Mouse (Mus musculus) adipocyte (in vitro differentiated cells): ENCODE measurements around the gene Upk3a.
A peak's percentile ranks its signal among the peaks of the same experiment; 100 is the strongest.

Source experiments
- DNase-seq: peaks from one replicate; pipeline ENCODE4 v3.0.0-alpha.2; 2016; ENCODE audit warnings: low spot score

Gene Upk3a

DNA sequence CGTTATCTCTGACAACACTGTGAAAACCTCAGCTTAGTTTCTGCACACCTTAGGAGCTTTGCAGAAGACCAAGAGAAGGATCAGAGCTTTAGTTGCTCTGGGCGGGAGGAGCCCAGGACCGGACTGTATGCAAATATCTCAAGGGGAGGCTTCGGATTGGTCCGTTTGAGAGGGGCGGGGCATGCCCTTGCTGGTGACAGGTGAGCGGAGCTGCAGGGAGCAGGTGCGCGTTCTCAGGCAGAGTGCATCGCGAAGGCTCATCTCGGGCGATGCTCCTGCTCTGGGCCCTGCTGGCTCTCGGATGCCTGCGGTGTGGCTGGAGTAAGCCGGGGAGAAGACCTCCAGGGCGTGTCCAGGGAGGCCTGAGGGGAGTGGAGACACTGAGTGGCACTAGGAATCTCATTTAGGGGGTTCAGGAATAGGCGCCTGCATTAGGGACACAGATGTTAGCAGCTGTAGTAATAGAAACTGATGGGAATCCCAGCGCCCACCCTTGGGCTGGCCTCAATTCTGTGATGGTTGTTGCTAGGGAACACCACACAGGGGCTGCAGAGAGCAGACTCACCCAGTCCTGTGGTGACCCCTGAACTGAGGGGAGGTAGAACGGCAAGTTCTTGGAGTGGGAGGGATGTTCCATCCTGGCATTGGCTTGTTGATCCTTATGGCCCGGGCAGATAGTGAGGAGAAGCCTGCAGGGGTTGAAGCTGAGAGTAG is at the start of gene Upk3a:
Gene Upk3a, plus strand, starts transcription at position 191 of the 714 bp plus-strand sequence.
- DNase-seq, result no peak

- no peak for DNase-seq
Observed at GRCm38 (mm10) chr15:84968534-84968933, 48.4 kb upstream of the Upk3a start.

- DNase-seq, result no peak
Observed at GRCm38 (mm10) chr15:84972860-84973543, 43.9 kb upstream of the Upk3a start.

GRCm38 (mm10) chr15:84973544-84973871 is 43.4 kb upstream of the Upk3a start:
- DNase-seq, result no peak

GRCm38 (mm10) chr15:84975729-84976128 is 41.2 kb upstream of the Upk3a start:
- peak; percentile 18 for DNase-seq

DNA sequence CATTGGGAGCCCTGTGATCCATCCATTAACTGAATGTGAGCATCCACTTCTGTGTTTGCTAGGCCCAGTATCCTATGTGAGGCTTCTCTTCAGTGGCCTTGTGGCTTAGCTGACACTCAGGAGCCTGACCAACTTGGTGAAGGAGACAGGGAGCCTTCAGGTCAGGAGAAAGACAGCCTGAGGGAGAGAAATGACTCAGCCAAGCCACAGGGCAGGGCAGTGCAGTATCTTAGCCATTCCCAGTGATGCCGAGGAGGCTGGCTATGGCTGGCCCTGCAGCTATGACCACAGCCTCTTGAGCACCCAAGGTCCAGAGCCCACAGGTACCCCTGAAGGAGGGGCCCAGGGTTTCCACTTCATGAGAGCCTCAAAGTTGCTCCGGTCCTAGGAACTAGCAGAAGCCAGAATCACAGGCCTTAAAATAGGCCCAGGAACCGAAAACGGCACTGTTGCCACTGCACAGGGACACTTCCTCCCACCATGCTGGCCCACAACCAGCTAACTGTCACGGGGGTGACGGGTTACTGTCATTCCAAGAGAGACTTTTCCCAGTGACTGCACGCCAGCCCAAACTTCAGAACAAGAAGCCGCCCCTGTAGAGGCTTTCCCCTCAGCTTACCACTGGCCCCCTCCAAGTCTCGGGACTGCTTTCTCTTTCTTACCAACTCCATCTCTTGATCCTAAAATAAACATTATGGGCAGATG is 35.2 kb upstream of the Upk3a start:
- no peak for DNase-seq

DNA sequence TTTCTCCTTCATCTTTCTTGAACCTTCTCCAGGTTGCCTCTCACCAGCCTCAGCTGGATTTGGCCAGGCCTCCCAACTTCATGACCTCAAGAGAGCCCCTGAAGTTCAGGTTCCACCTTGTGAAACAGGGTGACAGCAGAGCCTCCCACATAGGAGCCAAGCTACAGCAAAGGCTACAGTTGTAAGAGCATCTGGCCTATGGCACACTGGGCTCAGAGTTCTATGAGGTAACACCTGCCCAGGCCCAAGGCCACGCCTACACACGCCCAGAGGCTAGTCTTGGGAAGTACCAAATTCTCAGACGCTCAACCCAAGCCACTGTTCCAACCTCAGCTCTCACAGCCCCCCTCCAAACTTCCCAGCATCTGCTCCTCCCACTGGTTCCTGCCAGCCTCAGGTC is 34.1 kb upstream of the Upk3a start:
- peak; percentile 34 for DNase-seq

- no peak for DNase-seq
Observed at GRCm38 (mm10) chr15:84983721-84984120, 33.2 kb upstream of the Upk3a start.

DNA sequence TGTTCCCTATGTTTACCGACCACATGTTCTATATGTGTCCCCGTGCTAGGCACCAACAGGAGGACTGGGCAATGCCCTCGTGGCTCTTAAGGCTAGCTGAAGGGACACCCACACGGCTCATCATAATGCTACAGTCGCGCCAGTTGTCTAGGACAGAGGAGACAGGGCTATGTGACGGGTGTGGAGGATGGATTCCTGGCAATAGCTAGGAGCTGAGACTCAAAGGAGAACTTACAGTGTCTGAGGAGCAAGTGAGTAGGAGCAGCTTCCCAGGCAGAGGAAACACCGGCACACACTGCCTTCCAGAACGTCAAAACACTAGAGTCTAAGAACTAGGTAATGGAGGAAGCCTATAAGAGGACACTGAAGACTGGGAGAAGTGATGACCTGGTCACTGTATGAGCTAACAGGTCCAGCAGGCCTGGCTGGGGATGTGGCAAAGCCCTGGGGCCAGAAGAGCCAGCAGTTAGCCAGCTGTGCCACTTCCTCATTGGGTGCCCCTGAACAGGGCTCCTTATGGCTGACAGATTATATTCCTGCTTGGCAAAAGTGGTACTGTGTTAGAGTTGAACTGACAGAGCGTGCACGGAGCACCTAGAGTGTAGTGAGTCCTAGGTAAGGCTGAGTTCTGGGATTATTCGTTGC is 31.3 kb upstream of the Upk3a start:
- DNase-seq, result no peak

DNA sequence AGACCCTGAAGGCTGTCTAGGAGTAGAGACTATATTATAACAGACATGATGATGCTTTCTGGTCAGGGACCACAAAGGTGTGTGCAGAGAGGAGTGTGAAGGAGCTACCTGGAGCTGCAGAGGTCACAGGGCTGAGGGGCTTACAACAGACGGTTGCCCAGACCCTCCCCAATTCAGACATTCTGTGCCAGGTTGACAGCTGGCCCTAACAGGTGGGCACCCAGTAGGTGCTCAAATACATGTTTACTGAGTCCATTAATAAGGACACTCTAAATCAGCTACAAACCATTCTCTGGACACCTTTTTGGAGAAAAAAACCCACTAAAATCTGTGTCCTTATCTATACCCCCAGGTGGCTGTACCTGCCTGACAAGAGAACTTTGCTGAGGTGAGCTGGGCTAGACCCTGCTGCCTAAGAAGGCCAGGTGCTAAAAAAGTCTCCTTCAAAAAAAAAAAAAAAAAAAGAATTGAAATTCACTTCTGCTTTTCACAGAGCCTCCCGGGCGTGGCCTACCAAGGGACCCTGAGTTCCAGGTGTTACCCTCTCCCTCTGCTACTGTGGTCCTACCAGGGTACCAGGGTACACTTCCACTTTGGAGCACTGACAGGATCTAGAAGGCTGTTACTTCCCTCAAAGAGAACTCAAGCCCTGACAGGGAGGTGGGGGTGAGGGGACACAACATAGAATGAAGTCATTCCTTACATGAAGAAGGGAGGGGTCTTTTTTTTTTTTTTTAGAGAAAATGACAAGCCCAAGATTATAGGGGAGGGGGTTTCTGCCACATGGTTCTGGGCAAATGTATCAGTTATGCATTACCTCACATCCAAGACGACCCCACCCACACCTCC is 30.5 kb upstream of the Upk3a start:
- no peak for DNase-seq

GRCm38 (mm10) chr15:84987020-84987815 is 29.7 kb upstream of the Upk3a start:
- DNase-seq, result peak; percentile 28

DNA sequence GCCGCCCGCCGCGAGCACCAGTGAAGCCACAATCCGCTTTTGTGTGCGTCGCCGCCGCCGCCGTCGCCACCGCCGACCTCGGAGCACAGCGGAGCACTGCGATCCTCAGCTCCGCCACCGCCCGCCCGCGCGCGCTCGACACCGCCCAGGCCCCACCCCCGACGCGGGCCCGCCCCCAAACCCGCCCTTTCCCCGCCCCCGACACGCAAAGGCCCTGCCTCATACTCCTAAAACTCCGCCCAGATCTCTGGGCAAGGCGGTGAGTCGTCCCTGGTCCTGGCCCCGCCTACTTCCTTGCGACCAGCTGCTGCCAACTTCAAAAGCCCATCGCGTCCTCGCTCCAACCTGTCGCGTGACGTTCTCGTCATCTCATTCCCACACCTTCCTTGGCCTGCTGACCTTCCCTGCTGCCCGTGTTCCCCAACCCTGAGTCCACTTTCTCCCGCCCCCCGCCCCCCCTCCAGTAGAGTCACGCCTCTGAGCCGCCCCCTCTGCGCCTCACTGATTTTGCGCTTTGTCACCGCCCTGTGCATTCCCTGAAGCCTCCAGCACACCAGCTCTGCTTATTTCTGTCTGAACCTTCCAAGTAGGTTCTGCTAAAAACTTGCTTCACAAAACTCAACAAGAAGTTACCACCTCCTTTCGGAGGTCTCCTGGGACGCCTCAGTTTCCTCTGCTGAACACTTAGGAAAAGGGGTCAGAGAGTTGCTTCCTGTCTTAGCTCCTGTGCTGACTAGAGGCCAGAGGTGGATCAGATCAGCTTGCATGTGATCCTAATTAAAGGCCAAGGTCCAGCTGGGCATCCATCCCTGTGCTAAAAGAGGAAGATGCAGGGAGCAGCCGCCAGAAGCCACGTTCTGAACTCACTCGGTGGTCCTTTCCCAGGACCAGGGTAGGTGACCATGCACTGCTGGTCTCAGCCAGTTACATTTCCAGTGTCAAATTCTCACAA is 28.8 kb upstream of the Upk3a start, which contains the start of gene 5031439G07Rik:
Gene 5031439G07Rik, minus strand, starts transcription at position 678 of the 952 bp plus-strand sequence.
- DNase-seq, result peak; percentile 94

- no peak for DNase-seq
Observed at GRCm38 (mm10) chr15:84989098-84989497, 27.8 kb upstream of the Upk3a start.

DNA sequence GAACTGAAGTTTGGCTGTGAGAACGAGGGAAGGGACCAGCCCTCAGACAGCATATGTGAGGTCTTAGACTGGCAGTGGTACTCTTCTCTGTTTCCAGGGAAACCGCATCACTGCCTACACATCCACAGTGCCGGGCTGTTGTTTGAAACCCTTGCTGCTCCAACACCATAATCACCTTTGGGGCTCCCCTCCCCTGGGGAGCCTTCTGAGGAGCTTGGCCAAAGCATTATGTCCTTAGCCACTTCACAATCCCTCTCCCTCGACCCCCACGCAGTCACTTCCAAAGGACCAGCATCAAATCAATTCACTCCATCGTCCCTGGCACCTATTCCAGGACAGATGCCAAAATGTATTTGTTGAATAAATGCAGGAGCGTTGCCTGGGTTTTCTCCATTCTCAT is 27.2 kb upstream of the Upk3a start:
- no peak for DNase-seq

DNA sequence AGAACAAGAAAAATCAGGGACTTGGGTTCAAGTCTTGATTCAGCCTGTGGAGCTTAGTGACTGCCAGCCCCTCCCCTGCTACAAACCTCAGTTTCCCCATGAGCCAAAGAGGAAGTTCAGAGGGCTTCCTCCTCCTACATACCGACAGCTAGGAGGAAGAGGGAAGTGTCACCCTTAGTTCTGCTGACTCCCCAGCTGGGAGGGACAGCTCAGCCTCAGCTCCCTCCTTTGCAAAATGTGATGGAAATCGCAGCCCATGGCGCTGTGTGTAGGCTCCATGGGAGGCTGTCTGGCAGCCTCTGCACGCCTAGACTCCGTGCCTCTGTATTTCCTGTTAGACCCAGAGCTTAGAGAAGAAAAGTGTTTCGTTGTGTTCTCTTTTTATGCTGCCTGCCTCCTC is 22.4 kb upstream of the Upk3a start:
- DNase-seq, result no peak

DNA sequence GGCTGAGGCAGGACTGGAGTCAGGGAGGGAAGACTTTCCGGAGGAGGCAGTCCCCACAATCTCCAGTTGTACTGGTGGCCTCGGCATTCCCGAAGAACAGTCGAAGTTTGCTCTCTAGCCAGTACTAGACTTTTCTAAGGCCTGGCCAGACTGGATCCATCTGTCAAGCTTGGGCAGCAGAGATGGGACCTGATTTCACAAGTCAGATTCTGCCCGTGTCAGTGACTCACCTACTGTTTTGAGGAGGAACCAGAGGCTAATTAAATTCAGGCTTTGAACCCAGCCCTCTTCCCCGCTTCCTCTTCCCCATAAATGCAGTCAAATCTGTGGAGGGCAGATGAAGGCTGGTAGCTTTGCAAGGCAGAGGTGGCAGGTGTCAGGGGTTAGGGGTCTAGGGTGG is 21.9 kb upstream of the Upk3a start:
- no peak for DNase-seq

DNA sequence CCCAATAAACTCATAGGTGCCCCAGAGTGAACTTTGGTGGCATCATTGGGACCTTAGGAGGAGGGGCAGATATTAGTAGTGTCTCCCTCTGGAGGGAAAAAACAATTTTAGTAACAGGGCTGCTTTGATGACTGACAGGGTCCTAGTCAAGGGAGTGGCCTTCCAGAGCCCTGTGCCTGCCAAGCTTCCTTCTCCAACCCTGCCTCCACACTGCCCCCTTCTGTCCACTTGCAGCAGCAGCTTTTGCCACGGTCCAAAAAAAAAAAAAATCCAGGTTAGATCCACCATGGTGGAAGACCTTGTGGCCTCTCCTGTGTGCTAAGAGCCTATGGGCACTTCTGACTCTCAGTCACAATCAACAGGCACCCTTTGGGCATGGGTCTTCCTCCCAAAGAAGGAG is 21.0 kb upstream of the Upk3a start:
- peak; percentile 80 for DNase-seq

- no peak for DNase-seq
Observed at GRCm38 (mm10) chr15:84997768-84998454, 19.0 kb upstream of the Upk3a start.

GRCm38 (mm10) chr15:84999911-85000310 is 17.0 kb upstream of the Upk3a start:
- no peak for DNase-seq
